In genomic region chr8:111853861-111854501, GRCm38 (mm10) we compare ENCODE assay signal across 8 mouse cellular contexts. TPM values are rescaled to one million over a fixed set of nuclear protein-coding genes. Genes with fewer than 3 reads are reported as not detected.
DNase-seq lines count a peak whose midpoint lies in the region; ATAC-seq lines count a peak whose summit lies in the region.

Cfdp1 (minus strand) TSS chr8:111854291.

- H3K4me2 ChIP-seq in heart, embryonic 14.5 days (ENCODE audit: low read length) = peak within 1 kb of the TSS; percentile 93
- H3K4me2 ChIP-seq in liver, embryonic 13.5 days = peak within 1 kb of the TSS; percentile 96
- H3K4me2 ChIP-seq in stomach, embryonic 16.5 days (ENCODE audit: low read depth, low read length) = peak within 1 kb of the TSS; percentile 95

- peak within 1 kb of the TSS; percentile 93 for H3K9ac ChIP-seq in heart, embryonic 14.5 days (ENCODE audit: low read length)
- peak within 1 kb of the TSS; percentile 89 for H3K9ac ChIP-seq in liver, embryonic 13.5 days
- peak within 1 kb of the TSS; percentile 80 for H3K9ac ChIP-seq in stomach, embryonic 16.5 days (ENCODE audit: low read length)

- H3K9me3 ChIP-seq in heart, embryonic 14.5 days (ENCODE audit: control insufficient read depth, low read length) = no peaks in the 10 kb centered on the region
- no peaks in the 10 kb centered on the region for H3K9me3 ChIP-seq in liver, embryonic 13.5 days (replicated peaks)
- H3K9me3 ChIP-seq in stomach, embryonic 16.5 days (replicated peaks; ENCODE audit: control insufficient read depth, low read length) = no peaks in the 10 kb centered on the region

- H3K36me3 ChIP-seq in heart, embryonic 14.5 days (ENCODE audit: control insufficient read depth, insufficient read depth, low read length) = peaks cover 4% of the 10 kb centered on the region; the same call in 1 of the 2 replicates
- no peaks in the 10 kb centered on the region for H3K36me3 ChIP-seq in liver, embryonic 13.5 days
- H3K36me3 ChIP-seq in stomach, embryonic 16.5 days (ENCODE audit: control insufficient read depth, insufficient read depth, low read length) = no peaks in the 10 kb centered on the region

- peak; percentile 100 for ATAC-seq in CD4-positive, CD25-positive, alpha-beta regulatory T cell, adult 4 months
- peak; percentile 100 for ATAC-seq in heart, embryonic 14.5 days (ENCODE audit: insufficient number of reproducible peaks, insufficient read depth, low FRiP score, low read depth)
- peak; percentile 100 for ATAC-seq in liver, embryonic 13.5 days (ENCODE audit: low read depth)
- peak; percentile 100 for ATAC-seq in stomach, embryonic 16.5 days (ENCODE audit: insufficient read depth, low FRiP score)

- H3K27ac ChIP-seq in heart, embryonic 14.5 days (replicated peaks in 1 of 2; ENCODE audit: control insufficient read depth in 1 of 2, insufficient read depth in 1 of 2, low read depth in 2 of 2, low read length in 2 of 2) = peak within 1 kb of the TSS; percentile 34 to 67; a peak in 2 of 4 replicates
- peak within 1 kb of the TSS; percentile 68 for H3K27ac ChIP-seq in liver, embryonic 13.5 days
- H3K27ac ChIP-seq in stomach, embryonic 16.5 days (ENCODE audit: low read length) = peak within 1 kb of the TSS; percentile 50

- H3K27me3 ChIP-seq in heart, embryonic 14.5 days (ENCODE audit: control insufficient read depth, insufficient read depth, low read length) = no peaks in the 10 kb centered on the region
- H3K27me3 ChIP-seq in liver, embryonic 13.5 days = no peaks in the 10 kb centered on the region
- no peaks in the 10 kb centered on the region for H3K27me3 ChIP-seq in stomach, embryonic 16.5 days (ENCODE audit: control insufficient read depth, insufficient read depth, low read length)

- peaks cover 0 to 11% of the 10 kb centered on the region in 2 experiments; a peak in 2 of 4 replicates for H3K4me1 ChIP-seq in heart, embryonic 14.5 days (ENCODE audit: control insufficient read depth in 2 of 2, insufficient read depth in 2 of 2, low read length in 2 of 2)
- H3K4me1 ChIP-seq in liver, embryonic 13.5 days (replicated peaks) = peaks cover 49% of the 10 kb centered on the region
- peaks cover 7% of the 10 kb centered on the region for H3K4me1 ChIP-seq in stomach, embryonic 16.5 days (ENCODE audit: control insufficient read depth, insufficient read depth, low read length)

- under 1% methylated on average over 50 of the region's 53 CpGs for WGBS in heart, embryonic 14.5 days
- WGBS in liver, embryonic 13.5 days (ENCODE audit: insufficient replicate concordance) = under 1% methylated on average over 53 of the region's 53 CpGs
- under 1% methylated on average over 53 of the region's 53 CpGs for WGBS in stomach, embryonic 16.5 days

- H3K4me3 ChIP-seq in heart, embryonic 14.5 days (ENCODE audit: control insufficient read depth in 1 of 2, insufficient read depth in 1 of 2, low read depth in 1 of 2, low read length in 2 of 2) = peak within 1 kb of the TSS; percentile 75 to 96
- H3K4me3 ChIP-seq in liver, embryonic 13.5 days (replicated peaks) = peak within 1 kb of the TSS; percentile 89
- peak within 1 kb of the TSS; percentile 73 for H3K4me3 ChIP-seq in stomach, embryonic 16.5 days (replicated peaks; ENCODE audit: low read length)

- peak; percentile 92 for DNase-seq in c-Kit-negative CD71-positive TER-119-positive erythroid progenitor cells, embryonic 14.5 days (ENCODE audit: low read depth, low spot score)
- DNase-seq in fibroblast of lung, adult 2 months (ENCODE audit: low read depth) = peak; percentile 95
- DNase-seq in kidney, postnatal 14 days = peak; percentile 98
- peak; percentile 95 for DNase-seq in liver, embryonic 13.5 days
- DNase-seq in neural tube, embryonic 10.5 days (ENCODE audit: extremely low spot score, low spot score) = peak; percentile 95

RNA-seq across cellular contexts. Expression of gene Cfdp1, which starts in this region (rescaled TPM):
- 100 to 1,000 TPM; 120 to 140 TPM for polyA plus RNA-seq in CD4-positive, CD25-positive, alpha-beta regulatory T cell, adult 4 months (2017; shearing (Covaris generic))
- 110 TPM in 2 replicates for polyA plus RNA-seq in heart, embryonic 14.5 days (2014; fragmentation: Nextera tagmentation; extraction: Ambion mirVana)
- 113 and 136 TPM in 2 replicates for polyA plus RNA-seq in liver, embryonic 13.5 days (2015; fragmentation: Nextera tagmentation; extraction: Ambion mirVana)
- 179 and 197 TPM in 2 replicates for polyA plus RNA-seq in stomach, embryonic 16.5 days (2015; fragmentation: Nextera tagmentation; extraction: Ambion mirVana)

Comparison
In these comparisons a context has a peak if more than half of its experiments do, and no peak if none do; other contexts are left out.
1. Peak in every context shown above with its lines: DNase-seq, ATAC-seq, H3K4me3 ChIP-seq and H3K27ac ChIP-seq.